Mouse (Mus musculus) heart, embryonic 13.5 days (tissue): Measurements from ENCODE around the gene Mast4. TPM values are rescaled to one million over a fixed set of nuclear protein-coding genes. Genes with fewer than 3 reads are reported as not detected.

ENCODE experiments used
- ATAC-seq: fragments of 200-750 bp; cut with Nextera tagmentation; 2 replicates; pipeline ENCODE4 v1.8.0; 2017; ENCODE audit warnings: moderate TSS enrichment; ENCODE audit not compliant: insufficient number of reproducible peaks, low FRiP score, low TSS enrichment; ENCODE audit errors: extremely low read depth
- H3K27ac ChIP-seq: fragments of 300-500 bp; sonication (generic); replicated peaks from 2 replicates; pipeline ENCODE4 v1.5.1; 2015; ENCODE audit warnings: moderate library complexity, mild to moderate bottlenecking, inconsistent platforms
- H3K27me3 ChIP-seq: fragments of 300-500 bp; sonication (generic); replicated peaks from 2 replicates; pipeline ENCODE4 v1.6.1; 2015; ENCODE audit warnings: mild to moderate bottlenecking, inconsistent platforms
- H3K36me3 ChIP-seq: fragments of 300-500 bp; sonication (generic); 2 replicates; pipeline ENCODE4 v1.6.1; 2015; ENCODE audit warnings: mild to moderate bottlenecking, inconsistent platforms
- H3K4me1 ChIP-seq: fragments of 300-500 bp; sonication (generic); 2 replicates; pipeline ENCODE4 v1.6.1; 2015; ENCODE audit warnings: inconsistent platforms
- H3K4me2 ChIP-seq: fragments of 300-500 bp; sonication (generic); 2 replicates; pipeline ENCODE4 v1.6.1; 2015; ENCODE audit warnings: inconsistent platforms, mild to moderate bottlenecking, moderate library complexity
- H3K4me3 ChIP-seq: fragments of 300-500 bp; sonication (generic); 2 replicates; pipeline ENCODE4 v1.5.1; 2015; ENCODE audit warnings: moderate library complexity, mild to moderate bottlenecking, inconsistent platforms
- H3K9ac ChIP-seq: fragments of 300-500 bp; sonication (generic); 2 replicates; pipeline ENCODE4 v1.6.1; 2015; ENCODE audit warnings: inconsistent platforms, mild to moderate bottlenecking, moderate library complexity
- H3K9me3 ChIP-seq: fragments of 300-500 bp; sonication (generic); 2 replicates; pipeline ENCODE4 v1.6.1; 2016; ENCODE audit warnings: inconsistent platforms
- WGBS: fragments of 180-500 bp; shearing (Covaris S2); methylation state at CpG from one replicate; pipeline ENCODE4 v1.1.7; 2015; ENCODE audit warnings: mixed read lengths; 5-methylcytosine and 5-hydroxymethylcytosine counted together
- polyA plus RNA-seq: library from polyadenylated mRNA; unstranded; fragments of >200 nt; fragmentation: Nextera tagmentation; extraction: Ambion mirVana; gene quantifications from 2 replicates; pipeline ENCODE4 v1.2.1, GENCODE M21; 2015

Gene Mast4
- polyA plus RNA-seq, 1 experiment from 2014 or later, result 36.8 TPM

GRCm38 (mm10) chr13:102886147-102886546 lies 448.1 kb downstream of the Mast4 start:
- Histone ChIP-seq H3K27me3 (no peaks in the 10 kb centered on the region), H3K4me3 (no peak overlapping the region)
- 78% methylated on average over 4 of the region's 4 CpGs for WGBS

GRCm38 (mm10) chr13:102880381-102881076 lies 453.8 kb downstream of the Mast4 start:
- 83% methylated on average over 7 of the region's 7 CpGs for WGBS
- no peak for ATAC-seq
- Histone ChIP-seq H3K9me3 (no peaks in the 10 kb centered on the region), H3K36me3 (no peaks in the 10 kb centered on the region), H3K4me2 (no peak overlapping the region), H3K4me3 (no peak overlapping the region), H3K27me3 (no peaks in the 10 kb centered on the region), H3K27ac (no peak overlapping the region), H3K9ac (no peak overlapping the region), H3K4me1 (peaks cover 52% of the 10 kb centered on the region)

More at GRCm38 (mm10) chr13:102886147-102886546, 448.1 kb downstream of the Mast4 start:
- no peak overlapping the region for H3K27ac ChIP-seq
- H3K9ac ChIP-seq, result no peak overlapping the region
- peaks cover 31% of the 10 kb centered on the region for H3K4me1 ChIP-seq
- no peak overlapping the region for H3K4me2 ChIP-seq
- H3K9me3 ChIP-seq, result no peaks in the 10 kb centered on the region
- no peak for ATAC-seq
- peaks cover 5% of the 10 kb centered on the region for H3K36me3 ChIP-seq

- WGBS, result 27% methylated on average over 6 of the region's 6 CpGs
- H3K9ac ChIP-seq, result no peak overlapping the region
These were observed 455.7 kb downstream of the Mast4 start for GRCm38 (mm10) chr13:102878631-102879030.

GRCm38 (mm10) chr13:102877766-102878325 lies 456.5 kb downstream of the Mast4 start:
- WGBS, result 75% methylated on average over 12 of the region's 12 CpGs
- Histone ChIP-seq H3K9me3 (no peaks in the 10 kb centered on the region), H3K27ac (0 out of 2 replicates have a peak overlapping the region, but pooled peaks have one; percentile 24), H3K36me3 (no peaks in the 10 kb centered on the region), H3K9ac (no peak overlapping the region), H3K4me1 (peaks cover 77% of the 10 kb centered on the region), H3K27me3 (no peaks in the 10 kb centered on the region), H3K4me2 (no peak overlapping the region), H3K4me3 (no peak overlapping the region)
- no peak for ATAC-seq

More at GRCm38 (mm10) chr13:102878631-102879030, 455.7 kb downstream of the Mast4 start:
- H3K9me3 ChIP-seq, result no peaks in the 10 kb centered on the region
- H3K27ac ChIP-seq, result peak overlapping the region; percentile 54
- H3K4me2 ChIP-seq, result no peak overlapping the region
- H3K4me3 ChIP-seq, result no peak overlapping the region
- peaks cover 69% of the 10 kb centered on the region for H3K4me1 ChIP-seq
- ATAC-seq, result no peak
- H3K27me3 ChIP-seq, result no peaks in the 10 kb centered on the region
- H3K36me3 ChIP-seq, result no peaks in the 10 kb centered on the region

- WGBS, result 72% methylated on average over 8 of the region's 8 CpGs
- H3K27me3 ChIP-seq, result no peaks in the 10 kb centered on the region
These were observed 457.1 kb downstream of the Mast4 start for GRCm38 (mm10) chr13:102877154-102877553.

GRCm38 (mm10) chr13:102875520-102875919 lies 458.8 kb downstream of the Mast4 start:
- Histone ChIP-seq H3K4me1 (peaks cover 92% of the 10 kb centered on the region), H3K4me3 (no peak overlapping the region), H3K9me3 (no peaks in the 10 kb centered on the region), H3K27me3 (no peaks in the 10 kb centered on the region), H3K36me3 (no peaks in the 10 kb centered on the region), H3K27ac (peak overlapping the region; percentile 70; the same call in 1 of the 2 replicates), H3K9ac (0 out of 2 replicates have a peak overlapping the region, but pooled peaks have one; percentile 33), H3K4me2 (no peak overlapping the region)
- WGBS, result 66% methylated on average over 8 of the region's 8 CpGs
- no peak for ATAC-seq

More at GRCm38 (mm10) chr13:102877154-102877553, 457.1 kb downstream of the Mast4 start:
- no peak for ATAC-seq
- Histone ChIP-seq H3K4me2 (no peak overlapping the region), H3K9me3 (no peaks in the 10 kb centered on the region), H3K36me3 (no peaks in the 10 kb centered on the region), H3K4me1 (peaks cover 84% of the 10 kb centered on the region), H3K27ac (peak overlapping the region; percentile 24; the same call in 1 of the 2 replicates), H3K4me3 (no peak overlapping the region), H3K9ac (no peak overlapping the region)

GRCm38 (mm10) chr13:102875144-102875476 lies 459.2 kb downstream of the Mast4 start:
- no peaks in the 10 kb centered on the region for H3K36me3 ChIP-seq
- peak overlapping the region; percentile 70 for H3K27ac ChIP-seq
- H3K4me2 ChIP-seq, result no peak overlapping the region
- H3K9me3 ChIP-seq, result no peaks in the 10 kb centered on the region
- no peak for ATAC-seq
- no peak overlapping the region for H3K4me3 ChIP-seq
- H3K27me3 ChIP-seq, result no peaks in the 10 kb centered on the region
- H3K4me1 ChIP-seq, result peaks cover 94% of the 10 kb centered on the region
- H3K9ac ChIP-seq, result no peak overlapping the region
- 43% methylated on average over 3 of the region's 3 CpGs for WGBS

DNA sequence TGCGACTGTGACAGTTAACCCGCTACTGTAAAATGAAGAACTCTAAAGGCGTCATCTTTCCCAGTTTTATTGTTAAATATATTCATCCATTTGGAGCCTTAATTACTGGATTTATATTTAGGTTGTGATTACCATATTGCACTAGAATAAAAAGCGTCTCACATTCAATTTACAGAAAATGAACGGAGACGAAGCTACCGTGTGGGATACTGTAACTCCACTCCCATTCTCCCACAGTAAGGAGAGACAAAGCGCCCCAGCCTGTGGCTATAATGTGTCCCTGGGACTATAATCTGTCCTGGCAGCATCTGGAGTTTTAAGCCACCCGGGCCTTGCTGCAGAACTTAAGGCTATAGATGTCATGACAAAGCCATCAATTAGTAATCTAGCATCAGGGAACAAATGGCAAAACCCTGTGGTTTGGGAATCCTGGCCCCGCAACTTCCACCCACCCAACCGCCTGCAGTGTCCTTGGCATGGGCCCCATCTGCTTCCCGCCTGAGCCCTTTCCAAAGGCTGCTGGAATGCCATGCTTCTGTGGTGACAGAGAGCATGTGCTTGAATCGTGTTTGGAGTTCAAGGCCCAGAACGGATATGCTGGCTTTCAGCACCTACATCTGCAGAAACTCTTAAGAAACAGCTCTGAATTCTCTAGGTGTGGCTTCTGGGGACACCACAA lies 459.7 kb downstream of the Mast4 start:
- 63% methylated on average over 14 of the region's 14 CpGs for WGBS
- H3K9me3 ChIP-seq, result no peaks in the 10 kb centered on the region
- H3K9ac ChIP-seq, result no peak overlapping the region
- no peaks in the 10 kb centered on the region for H3K27me3 ChIP-seq
- no peak overlapping the region for H3K4me2 ChIP-seq
- peak overlapping the region; percentile 70 for H3K27ac ChIP-seq
- no peak for ATAC-seq
- H3K36me3 ChIP-seq, result no peaks in the 10 kb centered on the region
- H3K4me1 ChIP-seq, result peaks cover 97% of the 10 kb centered on the region
- no peak overlapping the region for H3K4me3 ChIP-seq

DNA sequence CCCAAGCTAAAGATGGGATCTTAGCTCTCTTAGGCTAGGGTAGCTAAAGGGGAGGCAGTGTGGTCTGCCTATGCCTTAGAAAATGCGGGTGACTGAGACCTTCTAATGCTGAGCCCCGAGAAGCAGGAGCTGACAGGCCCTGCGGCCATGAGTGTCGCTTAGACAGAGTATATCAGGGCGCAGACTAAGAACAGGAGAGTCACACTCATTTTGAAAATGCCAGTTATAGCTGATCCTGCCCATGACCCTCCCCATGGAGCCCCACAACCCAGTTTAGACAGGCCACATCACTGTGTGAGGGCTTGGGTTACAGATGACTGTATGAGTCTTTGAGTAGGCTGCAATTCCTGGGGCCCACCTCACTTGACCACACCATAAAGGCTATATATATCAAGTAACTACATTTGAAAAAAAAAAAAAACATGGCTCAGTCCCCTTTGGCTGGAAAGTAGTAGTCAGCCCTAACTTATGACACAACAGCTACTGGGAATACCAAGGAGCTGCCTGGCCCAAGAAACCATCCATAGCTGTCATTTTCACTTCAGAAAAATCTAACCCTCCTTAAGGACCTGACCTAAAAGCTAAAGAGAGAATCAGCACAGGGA lies 460.8 kb downstream of the Mast4 start:
- no peak overlapping the region for H3K9ac ChIP-seq
- 83% methylated on average over 5 of the region's 5 CpGs for WGBS
- ATAC-seq, result no peak
- H3K27ac ChIP-seq, result peak overlapping the region; percentile 32; the same call in 1 of the 2 replicates
- H3K36me3 ChIP-seq, result peaks cover 1% of the 10 kb centered on the region; the same call in 1 of the 2 replicates
- H3K4me1 ChIP-seq, result peaks cover 93% of the 10 kb centered on the region
- no peak overlapping the region for H3K4me2 ChIP-seq
- H3K9me3 ChIP-seq, result peaks cover 1% of the 10 kb centered on the region; the same call in 1 of the 2 replicates
- H3K27me3 ChIP-seq, result no peaks in the 10 kb centered on the region
- no peak overlapping the region for H3K4me3 ChIP-seq

- Histone ChIP-seq H3K27ac (peak overlapping the region; percentile 1; the same call in 1 of the 2 replicates), H3K27me3 (no peaks in the 10 kb centered on the region), H3K36me3 (peaks cover 11% of the 10 kb centered on the region), H3K4me1 (peaks cover 80% of the 10 kb centered on the region), H3K9ac (no peak overlapping the region), H3K9me3 (peaks cover 10% of the 10 kb centered on the region; the same call in 1 of the 2 replicates), H3K4me2 (no peak overlapping the region), H3K4me3 (no peak overlapping the region)
- ATAC-seq, result no peak
- WGBS, result 74% methylated on average over 11 of the region's 11 CpGs
These were observed 462.8 kb downstream of the Mast4 start for GRCm38 (mm10) chr13:102871380-102872104.
